In genomic region chr3:154927757-154928156, GRCm38 (mm10) we compare ENCODE assay signal across 18 mouse cellular contexts.
DNase-seq lines count a peak whose midpoint lies in the region; ATAC-seq and TF ChIP-seq lines count a peak whose summit lies in the region.
"Had no signal": no experiment of that assay in that cellular context is flagged by ENCODE, and none has a peak within 500 bp of the region (broad histone marks: within the 10 kb centered on the region; RNA-seq: fewer than 3 reads in every experiment).

No protein-coding gene starts in this region.

- TF ChIP-seq CTCF in midbrain, postnatal 0 days (IDR thresholded peaks at IDR 0.05) = no peak

- no peak overlapping the region for H3K27ac ChIP-seq in embryonic facial prominence, embryonic 12.5 days
- peak overlapping the region; percentile 6; the same call in 1 of the 2 replicates for H3K27ac ChIP-seq in hindbrain, embryonic 14.5 days
- H3K27ac ChIP-seq in midbrain, postnatal 0 days (ENCODE audit: low read depth, low read length) = peak overlapping the region; percentile 69
- H3K27ac ChIP-seq: gastrocnemius, adult 2 months; heart, embryonic 10.5 days; limb, embryonic 15.5 days had no signal

- no peaks in the 10 kb centered on the region for H3K9me3 ChIP-seq in embryonic facial prominence, embryonic 12.5 days
- no peaks in the 10 kb centered on the region for H3K9me3 ChIP-seq in hindbrain, embryonic 14.5 days (ENCODE audit: control insufficient read depth, low read length)
- H3K9me3 ChIP-seq in midbrain, postnatal 0 days (ENCODE audit: low read length) = no peaks in the 10 kb centered on the region
- H3K9me3 ChIP-seq: heart, embryonic 10.5 days; limb, embryonic 15.5 days had no signal

- H3K4me1 ChIP-seq in embryonic facial prominence, embryonic 12.5 days = no peaks in the 10 kb centered on the region; the same call in 1 of the 2 replicates
- no peaks in the 10 kb centered on the region for H3K4me1 ChIP-seq in hindbrain, embryonic 14.5 days (replicated peaks; ENCODE audit: control insufficient read depth, insufficient read depth, low read length)
- no peaks in the 10 kb centered on the region for H3K4me1 ChIP-seq in midbrain, postnatal 0 days (ENCODE audit: insufficient read depth, low read length)
- H3K4me1 ChIP-seq: heart, embryonic 10.5 days; limb, embryonic 15.5 days had no signal

- peak; percentile 65 for ATAC-seq in frontal cortex, adult (ENCODE audit: low TSS enrichment)
- ATAC-seq in embryonic facial prominence, embryonic 12.5 days (ENCODE audit: insufficient number of reproducible peaks, insufficient read depth, low FRiP score, low TSS enrichment) = 0 out of 2 replicates have a peak, but pooled peaks have one; percentile 55
- peak; percentile 40; the same call in 1 of the 2 replicates for ATAC-seq in hindbrain, embryonic 14.5 days (ENCODE audit: low FRiP score)
- ATAC-seq in midbrain, postnatal 0 days (ENCODE audit: low FRiP score) = peak; percentile 41; the same call in 1 of the 2 replicates
- ATAC-seq: CD4-positive, CD25-positive, alpha-beta regulatory T cell, adult 4 months; intestine, embryonic 16.5 days; liver, postnatal 0 days had no signal

- H3K9ac ChIP-seq in embryonic facial prominence, embryonic 12.5 days = no peak overlapping the region
- no peak overlapping the region for H3K9ac ChIP-seq in hindbrain, embryonic 14.5 days
- no peak overlapping the region for H3K9ac ChIP-seq in midbrain, postnatal 0 days (replicated peaks; ENCODE audit: low read length, poor library complexity, severe bottlenecking)
- H3K9ac ChIP-seq: limb, embryonic 15.5 days; liver, postnatal 0 days had no signal

- H3K36me3 ChIP-seq in embryonic facial prominence, embryonic 12.5 days = no peaks in the 10 kb centered on the region
- H3K36me3 ChIP-seq in hindbrain, embryonic 14.5 days (replicated peaks; ENCODE audit: control insufficient read depth, insufficient read depth) = no peaks in the 10 kb centered on the region
- H3K36me3 ChIP-seq in midbrain, postnatal 0 days (ENCODE audit: insufficient read depth, low read length) = no peaks in the 10 kb centered on the region
- H3K36me3 ChIP-seq: heart, embryonic 10.5 days; limb, embryonic 15.5 days had no signal

- H3K4me3 ChIP-seq in embryonic facial prominence, embryonic 12.5 days = no peak overlapping the region
- H3K4me3 ChIP-seq in hindbrain, embryonic 14.5 days (replicated peaks; ENCODE audit: low read length) = no peak overlapping the region
- no peak overlapping the region for H3K4me3 ChIP-seq in midbrain, postnatal 0 days (ENCODE audit: low read depth, low read length)
- H3K4me3 ChIP-seq: gastrocnemius, adult 2 months; heart, embryonic 10.5 days; limb, embryonic 15.5 days had no signal

- no peak for DNase-seq in frontal cortex, postnatal 36 days (ENCODE audit: low spot score in 2 of 2)
- DNase-seq in hindbrain, embryonic 14.5 days (ENCODE audit: low spot score) = no peak
- DNase-seq in midbrain, postnatal 0 days (ENCODE audit: low spot score) = peak; percentile 34
- no peak for DNase-seq in urinary bladder, postnatal 25 days (ENCODE audit: low spot score)
- DNase-seq in urinary bladder, postnatal 14 days (ENCODE audit: low spot score) = no peak
- DNase-seq: adrenal gland, postnatal 10 days; cerebellum, postnatal 25 days; gastrocnemius, adult 2 months; kidney, postnatal 10 days; layer of hippocampus, adult 9-11 months; liver, postnatal 0 days; lung, postnatal 4 days had no signal

- no peaks in the 10 kb centered on the region for H3K27me3 ChIP-seq in embryonic facial prominence, embryonic 12.5 days
- H3K27me3 ChIP-seq in hindbrain, embryonic 14.5 days (ENCODE audit: control insufficient read depth, insufficient read depth, low read length) = no peaks in the 10 kb centered on the region
- H3K27me3 ChIP-seq in midbrain, postnatal 0 days (ENCODE audit: insufficient read depth, low read length) = no peaks in the 10 kb centered on the region
- H3K27me3 ChIP-seq: limb, embryonic 15.5 days had no signal

- H3K4me2 ChIP-seq in embryonic facial prominence, embryonic 12.5 days (replicated peaks) = peak overlapping the region; percentile 6; the same call in 1 of the 2 replicates
- peak overlapping the region; percentile 17; the same call in 1 of the 2 replicates for H3K4me2 ChIP-seq in hindbrain, embryonic 14.5 days (replicated peaks)
- H3K4me2 ChIP-seq in midbrain, postnatal 0 days (ENCODE audit: low read depth, low read length, poor library complexity, severe bottlenecking) = peak overlapping the region; percentile 29
- H3K4me2 ChIP-seq: limb, embryonic 15.5 days had no signal

- WGBS in embryonic facial prominence, embryonic 12.5 days = 27% methylated on average over 8 of the region's 8 CpGs
- WGBS in hindbrain, embryonic 14.5 days = 33% methylated on average over 8 of the region's 8 CpGs
- 35% methylated on average over 8 of the region's 8 CpGs for WGBS in midbrain, postnatal 0 days
